ENCODE assay signal across 7 mouse cellular contexts in genomic region chr3:89314791-89315190, GRCm38 (mm10). TPM values are rescaled to one million over a fixed set of nuclear protein-coding genes. Genes with fewer than 3 reads are reported as not detected.
DNase-seq lines count a peak whose midpoint lies in the region; ATAC-seq and TF ChIP-seq lines count a peak whose summit lies in the region.

No protein-coding gene starts in this region.

- no peak overlapping the region for H3K4me3 ChIP-seq in kidney, adult 2 months (ENCODE audit: insufficient read depth, low read depth, low read length)
- H3K4me3 ChIP-seq in forebrain, embryonic 11.5 days (ENCODE audit: low read depth, low read length), result no peak overlapping the region; the same call in 1 of the 2 replicates
- H3K4me3 ChIP-seq in limb, embryonic 13.5 days, result no peak overlapping the region
- H3K4me3 ChIP-seq in olfactory bulb, adult 2 months (ENCODE audit: insufficient read depth, low read depth, low read length), result peak overlapping the region; percentile 35

- no peak overlapping the region for H3K27ac ChIP-seq in kidney, adult 2 months (ENCODE audit: insufficient read depth, low read depth, low read length)
- no peak overlapping the region for H3K27ac ChIP-seq in forebrain, embryonic 11.5 days (ENCODE audit: low read depth, low read length)
- no peak overlapping the region for H3K27ac ChIP-seq in limb, embryonic 13.5 days
- H3K27ac ChIP-seq in olfactory bulb, adult 2 months (ENCODE audit: insufficient read depth, low read depth, low read length), result peak overlapping the region; percentile 79

- H3K9me3 ChIP-seq in forebrain, embryonic 11.5 days (ENCODE audit: control insufficient read depth, low read length), result no peaks in the 10 kb centered on the region
- H3K9me3 ChIP-seq in limb, embryonic 13.5 days, result no peaks in the 10 kb centered on the region

- H3K4me1 ChIP-seq in kidney, adult 2 months (ENCODE audit: control insufficient read depth, insufficient read depth, low read length), result no peaks in the 10 kb centered on the region
- peaks cover 21% of the 10 kb centered on the region for H3K4me1 ChIP-seq in forebrain, embryonic 11.5 days (replicated peaks; ENCODE audit: control insufficient read depth, insufficient read depth, low read length)
- peaks cover 41% of the 10 kb centered on the region for H3K4me1 ChIP-seq in limb, embryonic 13.5 days
- H3K4me1 ChIP-seq in olfactory bulb, adult 2 months (ENCODE audit: control insufficient read depth, insufficient read depth, low read length), result peaks cover 47% of the 10 kb centered on the region

- H3K27me3 ChIP-seq in kidney, adult 2 months (replicated peaks; ENCODE audit: control insufficient read depth, insufficient read depth, low read length), result peaks cover 3% of the 10 kb centered on the region
- H3K27me3 ChIP-seq in forebrain, embryonic 11.5 days (ENCODE audit: control insufficient read depth, insufficient read depth, low read length), result peaks cover 31% of the 10 kb centered on the region
- H3K27me3 ChIP-seq in limb, embryonic 13.5 days, result peaks cover 25% of the 10 kb centered on the region

- no peak for TF ChIP-seq CTCF in kidney, adult 2 months (conservative IDR thresholded peaks at IDR 0.05; ENCODE audit: insufficient read depth, insufficient read length, low read depth, low read length)
- no peak for TF ChIP-seq CTCF in olfactory bulb, adult 2 months (IDR thresholded peaks at IDR 0.05; ENCODE audit: insufficient read depth, low read depth, low read length)

- TF ChIP-seq POLR2A in kidney, adult 2 months (IDR thresholded peaks at IDR 0.05; ENCODE audit: low read depth, low read length), result no peak
- TF ChIP-seq POLR2A in olfactory bulb, adult 2 months (IDR thresholded peaks at IDR 0.05; ENCODE audit: insufficient read depth, low read depth, low read length), result no peak

- H3K9ac ChIP-seq in forebrain, embryonic 11.5 days (ENCODE audit: low read length), result peak overlapping the region; percentile 60
- H3K9ac ChIP-seq in limb, embryonic 13.5 days, result 0 out of 2 replicates have a peak overlapping the region, but pooled peaks have one; percentile 45

- ATAC-seq in forebrain, embryonic 11.5 days (replicated peaks; ENCODE audit: low FRiP score), result 0 out of 2 replicates have a peak, but pooled peaks have one; percentile 7
- no peak for ATAC-seq in limb, embryonic 13.5 days (ENCODE audit: low FRiP score, low read depth)
- no peak for ATAC-seq in megakaryocyte-erythroid progenitor cell, adult 5-6 weeks (replicated peaks; ENCODE audit: low FRiP score, low TSS enrichment, poor library complexity, severe bottlenecking)

- WGBS in kidney, adult 2 months, result 51% methylated on average over 2 of the region's 2 CpGs
- WGBS in forebrain, embryonic 11.5 days, result 49% methylated on average over 2 of the region's 2 CpGs
- WGBS in limb, embryonic 13.5 days, result 46% methylated on average over 2 of the region's 2 CpGs
- 27% methylated on average over 2 of the region's 2 CpGs for WGBS in olfactory bulb, adult 2 months

- no peaks in the 10 kb centered on the region for H3K36me3 ChIP-seq in kidney, adult 2 months (ENCODE audit: control insufficient read depth, insufficient read depth, low read length)
- no peaks in the 10 kb centered on the region for H3K36me3 ChIP-seq in forebrain, embryonic 11.5 days (ENCODE audit: control insufficient read depth, insufficient read depth, low read length)
- H3K36me3 ChIP-seq in limb, embryonic 13.5 days, result peaks cover 5% of the 10 kb centered on the region; the same call in 1 of the 2 replicates

- H3K4me2 ChIP-seq in forebrain, embryonic 11.5 days (ENCODE audit: low read depth, low read length, severe bottlenecking), result peak overlapping the region; percentile 70
- H3K4me2 ChIP-seq in limb, embryonic 13.5 days (replicated peaks), result peak overlapping the region; percentile 64

- DNase-seq in kidney, postnatal 14 days, result peak; percentile 24
- DNase-seq in kidney, adult 2 months, result no peak
- no peak for DNase-seq in forebrain, embryonic 11.5 days (ENCODE audit: low spot score)
- no peak for DNase-seq in right cerebral cortex, postnatal 4 days

RNA-seq across cellular contexts. Expression of gene Efna3, which starts 8.0 kb away (rescaled TPM):
- polyA plus RNA-seq in kidney, adult 2 months (2012; rRNA removed), result 2.4 and 4.2 TPM in 2 replicates
- polyA plus RNA-seq in forebrain, embryonic 11.5 days (2014; fragmentation: Nextera tagmentation; extraction: Ambion mirVana), result 6.6 and 7.7 TPM in 2 replicates
- 27.4 and 30.6 TPM in 2 replicates for polyA plus RNA-seq in limb, embryonic 13.5 days (2015; fragmentation: Nextera tagmentation; extraction: Ambion mirVana)
- polyA plus RNA-seq in olfactory bulb, adult 2 months (2012; ENCODE audit: insufficient read depth, insufficient read length, low replicate concordance, missing spikeins), result not detected in 2 replicates
- total RNA-seq in megakaryocyte-erythroid progenitor cell, adult 5-6 weeks (2014; fragmentation: Nextera tagmentation), result not detected in 2 replicates
- total RNA-seq in megakaryocyte-erythroid progenitor cell, adult 5-6 weeks (2017), result not detected in 2 replicates

RNA-seq across cellular contexts. Expression of gene Efna4, which starts 23.0 kb away (rescaled TPM):
- 8.2 and 10.4 TPM in 2 replicates for polyA plus RNA-seq in kidney, adult 2 months (2012; rRNA removed)
- 17.1 and 20.7 TPM in 2 replicates for polyA plus RNA-seq in forebrain, embryonic 11.5 days (2014; fragmentation: Nextera tagmentation; extraction: Ambion mirVana)
- 49.0 and 51.6 TPM in 2 replicates for polyA plus RNA-seq in limb, embryonic 13.5 days (2015; fragmentation: Nextera tagmentation; extraction: Ambion mirVana)
- polyA plus RNA-seq in olfactory bulb, adult 2 months (2012; ENCODE audit: insufficient read depth, insufficient read length, low replicate concordance, missing spikeins), result not detected in 2 replicates
- 0.30 TPM in 1 of 2 replicates, not detected in the other for total RNA-seq in megakaryocyte-erythroid progenitor cell, adult 5-6 weeks (2014; fragmentation: Nextera tagmentation)
- total RNA-seq in megakaryocyte-erythroid progenitor cell, adult 5-6 weeks (2017), result 0.30 TPM in 1 of 2 replicates, not detected in the other

RNA-seq across cellular contexts. Expression of gene Efna1, which starts 33.8 kb away (rescaled TPM):
- polyA plus RNA-seq in kidney, adult 2 months (2012; rRNA removed), result 54.1 and 59.2 TPM in 2 replicates
- 10.8 and 11.4 TPM in 2 replicates for polyA plus RNA-seq in forebrain, embryonic 11.5 days (2014; fragmentation: Nextera tagmentation; extraction: Ambion mirVana)
- 44.0 and 46.2 TPM in 2 replicates for polyA plus RNA-seq in limb, embryonic 13.5 days (2015; fragmentation: Nextera tagmentation; extraction: Ambion mirVana)
- not detected in 2 replicates for polyA plus RNA-seq in olfactory bulb, adult 2 months (2012; ENCODE audit: insufficient read depth, insufficient read length, low replicate concordance, missing spikeins)
- total RNA-seq in megakaryocyte-erythroid progenitor cell, adult 5-6 weeks (2014; fragmentation: Nextera tagmentation), result not detected in 2 replicates
- not detected in 2 replicates for total RNA-seq in megakaryocyte-erythroid progenitor cell, adult 5-6 weeks (2017)

RNA-seq across cellular contexts. Expression of gene Adam15, which starts 35.0 kb away (rescaled TPM):
- 95.1 and 111 TPM in 2 replicates for polyA plus RNA-seq in kidney, adult 2 months (2012; rRNA removed)
- 27.9 and 28.4 TPM in 2 replicates for polyA plus RNA-seq in forebrain, embryonic 11.5 days (2014; fragmentation: Nextera tagmentation; extraction: Ambion mirVana)
- 50.3 and 52.2 TPM in 2 replicates for polyA plus RNA-seq in limb, embryonic 13.5 days (2015; fragmentation: Nextera tagmentation; extraction: Ambion mirVana)
- polyA plus RNA-seq in olfactory bulb, adult 2 months (2012; ENCODE audit: insufficient read depth, insufficient read length, low replicate concordance, missing spikeins), result not detected in 2 replicates
- 7.4 and 11.4 TPM in 2 replicates for total RNA-seq in megakaryocyte-erythroid progenitor cell, adult 5-6 weeks (2014; fragmentation: Nextera tagmentation)
- total RNA-seq in megakaryocyte-erythroid progenitor cell, adult 5-6 weeks (2017), result 2.3 and 6.4 TPM in 2 replicates

RNA-seq across cellular contexts. Expression of gene Slc50a1, which starts 44.4 kb away (rescaled TPM):
- polyA plus RNA-seq in kidney, adult 2 months (2012; rRNA removed), result 109 and 110 TPM in 2 replicates
- polyA plus RNA-seq in forebrain, embryonic 11.5 days (2014; fragmentation: Nextera tagmentation; extraction: Ambion mirVana), result 28.4 and 31.8 TPM in 2 replicates
- polyA plus RNA-seq in limb, embryonic 13.5 days (2015; fragmentation: Nextera tagmentation; extraction: Ambion mirVana), result 85.5 and 88.8 TPM in 2 replicates
- polyA plus RNA-seq in olfactory bulb, adult 2 months (2012; ENCODE audit: insufficient read depth, insufficient read length, low replicate concordance, missing spikeins), result not detected in 2 replicates
- 35.4 and 66.5 TPM in 2 replicates for total RNA-seq in megakaryocyte-erythroid progenitor cell, adult 5-6 weeks (2014; fragmentation: Nextera tagmentation)
- 31.4 and 50.3 TPM in 2 replicates for total RNA-seq in megakaryocyte-erythroid progenitor cell, adult 5-6 weeks (2017)

Comparison
In these comparisons a context has a peak if more than half of its experiments do, and no peak if none do; other contexts are left out.
1. RNA of gene Efna1, which starts 33.8 kb away (polyA plus RNA-seq): 54.1 to 59.2 TPM in kidney, adult 2 months, 44.0 to 46.2 TPM in limb, embryonic 13.5 days and 10.8 to 11.4 TPM in forebrain, embryonic 11.5 days; not detected in olfactory bulb, adult 2 months; every median in the first group is over 10 times any median in the second.